Mouse (Mus musculus) kidney, embryonic 14.5 days (tissue): ENCODE results near the gene Gipc3. TPM values are rescaled to one million over a fixed set of nuclear protein-coding genes. Genes with fewer than 3 reads are reported as not detected.

ENCODE experiments used
- ATAC-seq: fragments of 200-750 bp; cut with Nextera tagmentation; 2 replicates; pipeline ENCODE4 v1.8.0; 2017; ENCODE audit warnings: moderate number of reproducible peaks, mild to moderate bottlenecking, moderate TSS enrichment, moderate library complexity; ENCODE audit not compliant: low FRiP score, low TSS enrichment
- H3K27ac ChIP-seq: fragments of 300-500 bp; sonication (generic); 2 replicates; pipeline ENCODE4 v1.5.1; 2014; ENCODE audit warnings: low read depth, mild to moderate bottlenecking, low read length, moderate library complexity, mixed read lengths
- H3K27me3 ChIP-seq: fragments of 300-500 bp; sonication (generic); 2 replicates; pipeline ENCODE4 v1.6.1; 2014; ENCODE audit warnings: mild to moderate bottlenecking, low read length; ENCODE audit not compliant: control insufficient read depth, insufficient read depth
- H3K36me3 ChIP-seq: fragments of 300-500 bp; sonication (generic); 2 replicates; pipeline ENCODE4 v1.6.1; 2014; ENCODE audit warnings: low read length, mixed read lengths; ENCODE audit not compliant: control insufficient read depth, insufficient read depth
- H3K4me1 ChIP-seq: fragments of 300-500 bp; sonication (generic); 2 replicates; pipeline ENCODE4 v1.6.1; 2014; ENCODE audit warnings: low read length, mixed read lengths; ENCODE audit not compliant: control insufficient read depth, insufficient read depth
- H3K4me2 ChIP-seq: fragments of 300-500 bp; sonication (generic); replicated peaks from 2 replicates; pipeline ENCODE4 v1.6.1; 2014; ENCODE audit warnings: low read depth, mild to moderate bottlenecking, low read length
- H3K4me3 ChIP-seq: fragments of 300-500 bp; sonication (generic); 2 replicates; pipeline ENCODE4 v1.5.1; 2014; ENCODE audit warnings: mild to moderate bottlenecking, low read length
- H3K9ac ChIP-seq: fragments of 300-500 bp; sonication (generic); 2 replicates; pipeline ENCODE4 v1.6.1; 2014; ENCODE audit warnings: low read depth, mild to moderate bottlenecking, low read length, moderate library complexity
- H3K9me3 ChIP-seq: fragments of 300-500 bp; sonication (generic); 2 replicates; pipeline ENCODE4 v1.6.1; 2016; ENCODE audit warnings: low read length; ENCODE audit not compliant: control insufficient read depth
- WGBS: fragments of 180-500 bp; shearing (Covaris S2); extraction: QIAGEN DNeasy Blood & Tissue Kit; methylation state at CpG from one replicate; pipeline ENCODE4 v1.1.7; 2014; 5-methylcytosine and 5-hydroxymethylcytosine counted together
- polyA plus RNA-seq: library from polyadenylated mRNA; unstranded; fragments of >200 nt; fragmentation: Nextera tagmentation; extraction: Ambion mirVana; gene quantifications from 2 replicates; pipeline ENCODE4 v1.2.1, GENCODE M21; 2014

The Gipc3 gene
- polyA plus RNA-seq, 1 experiment from 2014 or later, result 0.05 TPM

- Histone ChIP-seq H3K4me3 (no peak overlapping the region), H3K36me3 (peaks cover 22% of the 10 kb centered on the region), H3K27me3 (no peaks in the 10 kb centered on the region), H3K27ac (0 out of 2 replicates have a peak overlapping the region, but pooled peaks have one; percentile 7), H3K9me3 (no peaks in the 10 kb centered on the region), H3K9ac (0 out of 2 replicates have a peak overlapping the region, but pooled peaks have one; percentile 28), H3K4me1 (peaks cover 40% of the 10 kb centered on the region), H3K4me2 (no peak overlapping the region; the same call in 1 of the 2 replicates)
- ATAC-seq, result no peak
- WGBS, result 71% methylated on average over 14 of the region's 14 CpGs
Observed at GRCm38 (mm10) chr10:81302781-81303218, 40.3 kb downstream of the Gipc3 start.

- Histone ChIP-seq H3K9ac (no peak overlapping the region), H3K9me3 (no peaks in the 10 kb centered on the region), H3K4me3 (no peak overlapping the region), H3K36me3 (peaks cover 17% of the 10 kb centered on the region), H3K4me2 (no peak overlapping the region), H3K27me3 (no peaks in the 10 kb centered on the region), H3K4me1 (peaks cover 45% of the 10 kb centered on the region), H3K27ac (no peak overlapping the region)
- WGBS, result 61% methylated on average over 4 of the region's 4 CpGs
- no peak for ATAC-seq
Observed at GRCm38 (mm10) chr10:81302288-81302687, 40.8 kb downstream of the Gipc3 start.

GRCm38 (mm10) chr10:81301321-81301720, 41.7 kb downstream of the Gipc3 start:
- H3K4me3 ChIP-seq, result no peak overlapping the region
- H3K27ac ChIP-seq, result no peak overlapping the region
- H3K27me3 ChIP-seq, result no peaks in the 10 kb centered on the region
- 74% methylated on average over 9 of the region's 9 CpGs for WGBS
- H3K9ac ChIP-seq, result no peak overlapping the region
- H3K9me3 ChIP-seq, result no peaks in the 10 kb centered on the region
- H3K4me1 ChIP-seq, result peaks cover 45% of the 10 kb centered on the region
- no peak overlapping the region for H3K4me2 ChIP-seq
- ATAC-seq, result no peak
- H3K36me3 ChIP-seq, result peaks cover 7% of the 10 kb centered on the region

GRCm38 (mm10) chr10:81300352-81300907, 42.6 kb downstream of the Gipc3 start:
- Histone ChIP-seq H3K27me3 (no peaks in the 10 kb centered on the region), H3K9me3 (no peaks in the 10 kb centered on the region), H3K27ac (peak overlapping the region; percentile 82; the same call in 1 of the 2 replicates), H3K4me2 (0 out of 2 replicates have a peak overlapping the region, but pooled peaks have one; percentile 6), H3K36me3 (no peaks in the 10 kb centered on the region), H3K4me1 (peaks cover 45% of the 10 kb centered on the region), H3K9ac (no peak overlapping the region), H3K4me3 (no peak overlapping the region)
- 79% methylated on average over 9 of the region's 9 CpGs for WGBS
- ATAC-seq, result no peak

- H3K4me2 ChIP-seq, result no peak overlapping the region
- H3K9me3 ChIP-seq, result no peaks in the 10 kb centered on the region
- H3K4me1 ChIP-seq, result peaks cover 48% of the 10 kb centered on the region
- no peak overlapping the region for H3K4me3 ChIP-seq
- no peaks in the 10 kb centered on the region for H3K27me3 ChIP-seq
- H3K9ac ChIP-seq, result 0 out of 2 replicates have a peak overlapping the region, but pooled peaks have one; percentile 18
- whole genome bisulfite sequencing, result 84% methylated on average over 14 of the region's 14 CpGs
- no peak for ATAC-seq
- H3K36me3 ChIP-seq, result no peaks in the 10 kb centered on the region
- peak overlapping the region; percentile 82 for H3K27ac ChIP-seq
Observed at GRCm38 (mm10) chr10:81299585-81300351, 43.3 kb downstream of the Gipc3 start.

GRCm38 (mm10) chr10:81298369-81299100, 44.5 kb downstream of the Gipc3 start:
- no peak overlapping the region for H3K27ac ChIP-seq

GRCm38 (mm10) chr10:81297845-81298244, 45.2 kb downstream of the Gipc3 start:
- ATAC-seq, result 0 out of 2 replicates have a peak, but pooled peaks have one; percentile 5
- no peak overlapping the region for H3K4me3 ChIP-seq
- no peaks in the 10 kb centered on the region for H3K27me3 ChIP-seq
- H3K27ac ChIP-seq, result peak overlapping the region; percentile 55; the same call in 1 of the 2 replicates
- peaks cover 55% of the 10 kb centered on the region for H3K4me1 ChIP-seq
- H3K36me3 ChIP-seq, result no peaks in the 10 kb centered on the region
- H3K9ac ChIP-seq, result no peak overlapping the region
- no peaks in the 10 kb centered on the region for H3K9me3 ChIP-seq
- WGBS, result 42% methylated on average over 10 of the region's 10 CpGs
- H3K4me2 ChIP-seq, result peak overlapping the region; percentile 3; the same call in 1 of the 2 replicates

More at GRCm38 (mm10) chr10:81298369-81299100, 44.5 kb downstream of the Gipc3 start:
- Histone ChIP-seq H3K9ac (no peak overlapping the region), H3K4me3 (no peak overlapping the region), H3K36me3 (no peaks in the 10 kb centered on the region), H3K4me1 (peaks cover 61% of the 10 kb centered on the region), H3K9me3 (no peaks in the 10 kb centered on the region), H3K4me2 (no peak overlapping the region), H3K27me3 (no peaks in the 10 kb centered on the region)
- WGBS, result 89% methylated on average over 17 of the region's 17 CpGs
- no peak for ATAC-seq

- H3K36me3 ChIP-seq, result no peaks in the 10 kb centered on the region
- peak overlapping the region; percentile 55; the same call in 1 of the 2 replicates for H3K27ac ChIP-seq
- H3K4me1 ChIP-seq, result peaks cover 49% of the 10 kb centered on the region
- H3K9ac ChIP-seq, result no peak overlapping the region
- H3K27me3 ChIP-seq, result no peaks in the 10 kb centered on the region
- H3K4me3 ChIP-seq, result no peak overlapping the region
- H3K9me3 ChIP-seq, result no peaks in the 10 kb centered on the region
- no peak overlapping the region for H3K4me2 ChIP-seq
- 75% methylated on average over 6 of the region's 6 CpGs for WGBS
- no peak for ATAC-seq
Observed at GRCm38 (mm10) chr10:81297246-81297645, 45.8 kb downstream of the Gipc3 start.
